Comparison of ENCODE assay signal across 28 mouse cellular contexts in the genomic region with DNA sequence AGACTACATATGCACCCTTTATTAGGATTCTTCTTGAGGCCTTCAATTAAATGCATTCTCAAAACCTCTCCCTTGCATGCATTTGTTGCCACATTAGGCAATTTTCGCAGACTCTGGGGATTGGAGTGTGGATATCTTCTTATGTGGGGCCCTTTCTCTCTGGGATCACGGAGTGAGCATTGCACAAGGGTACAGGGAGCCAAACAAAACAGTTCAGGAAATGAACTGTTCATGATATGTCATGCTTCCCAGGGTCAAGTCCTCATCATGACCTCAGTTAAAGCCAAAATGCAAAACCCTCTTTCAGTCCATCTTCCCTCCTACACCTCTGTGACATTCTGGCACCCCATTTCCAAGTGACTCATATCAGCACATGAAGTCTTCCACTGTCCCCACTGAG. TPM values are rescaled to one million over a fixed set of nuclear protein-coding genes. Genes with fewer than 3 reads are reported as not detected.
DNase-seq lines count a peak whose midpoint lies in the region; ATAC-seq lines count a peak whose summit lies in the region.
"Had no signal": no experiment of that assay in that cellular context is flagged by ENCODE, and none has a peak within 500 bp of the region (broad histone marks: within the 10 kb centered on the region; RNA-seq: fewer than 3 reads in every experiment).

No protein-coding gene starts in this region.

- H3K4me1 ChIP-seq in lung, embryonic 15.5 days: no peaks in the 10 kb centered on the region
- peaks cover 74% of the 10 kb centered on the region for H3K4me1 ChIP-seq in megakaryocyte, embryonic 14.5 days
- H3K4me1 ChIP-seq: embryonic facial prominence, embryonic 10.5 days; embryonic facial prominence, embryonic 13.5 days; forebrain, embryonic 15.5 days; heart, embryonic 13.5 days; hindbrain, embryonic 12.5 days; intestine, embryonic 15.5 days had no signal

- WGBS in lung, embryonic 15.5 days: 57% methylated on average over 2 of the region's 2 CpGs

- H3K9ac ChIP-seq in lung, embryonic 15.5 days: no peak overlapping the region
- H3K9ac ChIP-seq: embryonic facial prominence, embryonic 13.5 days; forebrain, embryonic 12.5 days; forebrain, embryonic 15.5 days; heart, embryonic 13.5 days; hindbrain, embryonic 12.5 days; intestine, embryonic 15.5 days had no signal

- H3K27me3 ChIP-seq in lung, embryonic 15.5 days: no peaks in the 10 kb centered on the region
- H3K27me3 ChIP-seq in megakaryocyte, embryonic 14.5 days (replicated peaks): no peaks in the 10 kb centered on the region
- H3K27me3 ChIP-seq: embryonic facial prominence, embryonic 13.5 days; forebrain, embryonic 12.5 days; forebrain, embryonic 15.5 days; heart, embryonic 13.5 days; hindbrain, embryonic 12.5 days; intestine, embryonic 15.5 days had no signal

- DNase-seq in adrenal gland, adult 2 months: peak; percentile 5
- no peak for DNase-seq in adrenal gland, postnatal 14 days
- DNase-seq in lung, postnatal 4 days: no peak
- DNase-seq: adrenal gland, postnatal 25 days; cerebellum, adult 11-12 months; cerebellum, adult 8-10 months; cerebellum, postnatal 10 days; cerebellum, postnatal 36 days; embryo, embryonic 11 days; gastrocnemius, postnatal 25 days; heart, adult 2 months; heart, postnatal 14 days had no signal

- H3K4me3 ChIP-seq in lung, embryonic 15.5 days: no peak overlapping the region
- peak overlapping the region; percentile 38 for H3K4me3 ChIP-seq in megakaryocyte, embryonic 14.5 days (replicated peaks)
- H3K4me3 ChIP-seq: embryonic facial prominence, embryonic 10.5 days; embryonic facial prominence, embryonic 13.5 days; erythroblast, embryonic 14.5 days; forebrain, embryonic 12.5 days; forebrain, embryonic 15.5 days; heart, adult 2 months; heart, embryonic 10.5 days; heart, embryonic 13.5 days; hindbrain, embryonic 12.5 days; intestine, embryonic 15.5 days had no signal

- 0 out of 2 replicates have a peak, but pooled peaks have one; percentile 39 for ATAC-seq in lung, embryonic 15.5 days (ENCODE audit: borderline replicate concordance, extremely low read depth, low FRiP score, low TSS enrichment)
- no peak for ATAC-seq in megakaryocyte, adult 5-6 weeks (ENCODE audit: poor library complexity, severe bottlenecking)
- ATAC-seq: forebrain, embryonic 15.5 days; hindbrain, embryonic 16.5 days; intestine, embryonic 15.5 days; Patski had no signal

- no peaks in the 10 kb centered on the region for H3K9me3 ChIP-seq in lung, embryonic 15.5 days
- H3K9me3 ChIP-seq in megakaryocyte, embryonic 14.5 days: no peaks in the 10 kb centered on the region
- H3K9me3 ChIP-seq: embryonic facial prominence, embryonic 10.5 days; embryonic facial prominence, embryonic 13.5 days; forebrain, embryonic 12.5 days; forebrain, embryonic 15.5 days; heart, embryonic 10.5 days; heart, embryonic 13.5 days; hindbrain, embryonic 12.5 days; intestine, embryonic 15.5 days had no signal

- H3K36me3 ChIP-seq in lung, embryonic 15.5 days: no peaks in the 10 kb centered on the region
- H3K36me3 ChIP-seq in megakaryocyte, embryonic 14.5 days (replicated peaks; ENCODE audit: low read length): peaks cover 69% of the 10 kb centered on the region
- H3K36me3 ChIP-seq: embryonic facial prominence, embryonic 10.5 days; embryonic facial prominence, embryonic 13.5 days; forebrain, embryonic 12.5 days; forebrain, embryonic 15.5 days; heart, embryonic 10.5 days; heart, embryonic 13.5 days; hindbrain, embryonic 12.5 days; intestine, embryonic 15.5 days had no signal

- H3K4me2 ChIP-seq in lung, embryonic 15.5 days: no peak overlapping the region
- H3K4me2 ChIP-seq: embryonic facial prominence, embryonic 13.5 days; forebrain, embryonic 12.5 days; forebrain, embryonic 15.5 days; heart, embryonic 13.5 days; hindbrain, embryonic 12.5 days; intestine, embryonic 15.5 days had no signal

- no peak overlapping the region for H3K27ac ChIP-seq in lung, embryonic 15.5 days
- H3K27ac ChIP-seq: embryonic facial prominence, embryonic 10.5 days; embryonic facial prominence, embryonic 13.5 days; forebrain, embryonic 12.5 days; forebrain, embryonic 15.5 days; heart, adult 2 months; heart, embryonic 10.5 days; heart, embryonic 13.5 days; hindbrain, embryonic 12.5 days; intestine, embryonic 15.5 days had no signal

RNA-seq across cellular contexts. Expression of a gene that starts 27.8 kb away (rescaled TPM):
- under 1 TPM in 1 of 2 experiments, not detected in 1; 0.86 TPM for total RNA-seq in adrenal gland, adult 2 months (2021)
- polyA plus RNA-seq in adrenal gland, adult 2 months (2012; rRNA removed): 0.58 and 2.6 TPM in 2 replicates
- total RNA-seq in adrenal gland, postnatal 14 days (2021): 0.82 and 0.94 TPM in 2 replicates
- 2.7 and 5.2 TPM in 2 replicates for polyA plus RNA-seq in lung, embryonic 15.5 days (2015; fragmentation: Nextera tagmentation; extraction: Ambion mirVana)
- polyA plus RNA-seq in megakaryocyte, embryonic 14.5 days (2012; ENCODE audit: insufficient read depth, low replicate concordance): 41.1 and 61.1 TPM in 2 replicates
- 0.16 TPM in 1 of 2 replicates, not detected in the other for total RNA-seq in megakaryocyte, adult 5-6 weeks (2015)
- 0.12 and 0.73 TPM in 2 replicates for total RNA-seq in megakaryocyte, adult 5-6 weeks (2017)
- total RNA-seq: adrenal gland, postnatal 25 days; gastrocnemius, adult 8-10 months; gastrocnemius, postnatal 25 days; hematopoietic stem cell, adult 5-6 weeks had no signal
- polyA plus RNA-seq: erythroblast, embryonic 14.5 days; Patski had no signal
